Mouse (Mus musculus): ENCODE measurements at regions not wholly inside any gene's neighbourhood (a gene's known extent, or its start where the extent isn't known, plus 50 kb on each side); places are given as distances from the start of the nearest gene placed in this dataset.
A peak's percentile ranks its signal among the peaks of the same experiment; 100 is the strongest.

- DNase-seq (ENCODE audit: low spot score), result no peak
Observed at GRCm38 (mm10) chr1:52553871-52554270, 53.4 kb upstream of the Nab1 start.

DNA sequence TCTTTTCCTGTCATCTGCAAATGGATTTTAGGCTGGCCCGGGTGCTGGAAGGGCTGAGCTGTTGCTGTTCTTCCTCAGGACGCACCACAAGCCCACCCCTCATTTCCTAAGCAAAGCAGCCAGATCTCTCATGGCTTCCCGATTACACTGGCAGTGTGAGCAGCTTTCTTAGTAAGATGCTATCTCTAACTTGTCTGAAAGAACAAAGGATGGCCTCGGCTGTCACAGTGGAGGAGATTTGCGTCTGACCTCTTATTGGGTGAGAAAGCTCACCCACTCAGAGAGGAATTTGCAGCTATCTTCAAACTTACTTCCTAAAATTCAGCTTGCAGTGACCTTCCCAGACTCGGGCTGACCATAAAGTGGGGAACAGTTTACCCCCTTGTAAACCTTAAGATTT is 64.7 kb upstream of the Nemp2 start:
- DNase-seq (ENCODE audit: low spot score), result no peak

DNA sequence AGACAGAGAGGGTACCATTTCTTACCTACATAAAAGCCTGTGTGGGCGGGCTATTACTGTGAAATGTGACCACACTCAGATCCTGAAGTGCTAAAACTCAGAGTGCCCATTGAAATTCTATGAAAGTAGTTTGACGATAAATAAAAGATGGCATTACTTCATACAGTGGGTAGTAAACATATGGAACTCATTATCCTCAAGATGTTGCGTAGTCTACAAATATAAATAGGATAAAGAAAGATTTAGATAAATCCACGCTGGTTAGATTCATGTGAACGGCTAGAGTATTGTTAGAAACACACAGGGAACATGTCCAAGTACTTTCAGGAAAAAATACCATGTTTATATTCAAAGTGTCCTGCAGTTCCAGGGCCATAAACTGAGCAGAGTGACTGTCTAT is 58.8 kb upstream of the Nemp2 start:
- no peak for DNase-seq (ENCODE audit: low spot score)

GRCm38 (mm10) chr1:52578298-52579056 is 52.0 kb upstream of the Nemp2 start:
- DNase-seq (ENCODE audit: low spot score), result peak; percentile 3

DNA sequence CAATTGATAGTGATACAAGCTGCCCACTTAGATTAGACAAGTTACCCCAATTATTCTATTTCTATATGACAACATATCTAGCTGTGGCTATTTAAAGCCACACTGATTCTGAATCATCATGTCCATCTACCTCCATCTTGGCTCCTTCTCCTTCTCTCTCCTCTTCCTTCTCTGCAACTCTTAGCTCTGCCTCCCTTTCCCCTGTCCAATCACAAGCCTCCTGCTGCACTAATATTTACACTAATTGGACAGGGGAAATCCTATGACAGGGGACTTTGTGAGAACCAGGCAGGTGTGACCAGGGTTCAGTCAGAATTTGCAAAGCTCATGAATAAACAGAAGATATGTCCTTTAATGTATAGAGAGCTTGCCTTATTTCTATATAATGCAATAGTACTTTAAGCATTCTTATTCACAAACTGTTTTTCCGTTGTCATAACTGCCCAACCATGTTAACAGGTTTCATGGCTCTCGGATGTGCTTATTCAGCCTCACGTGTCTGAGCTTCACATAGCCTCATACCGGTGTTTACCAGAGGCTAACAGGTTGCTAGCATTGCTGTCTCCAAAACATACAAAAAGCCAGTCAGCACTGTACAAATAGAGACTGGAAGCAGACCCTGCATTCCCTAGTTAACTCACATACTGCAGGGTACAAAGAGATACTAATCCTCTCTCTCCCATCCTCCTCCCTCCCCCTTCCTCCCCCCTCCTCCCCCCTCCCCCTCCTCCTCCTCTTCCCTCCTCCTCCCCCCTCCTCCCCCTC is 50.2 kb upstream of the Nemp2 start:
- no peak for DNase-seq (ENCODE audit: low spot score)

Measured in heart, adult 8-10 months (tissue).